Mouse (Mus musculus) thymus, adult 2 months (tissue): ENCODE results near the gene B3gnt7. TPM values are rescaled to one million over a fixed set of nuclear protein-coding genes. Genes with fewer than 3 reads are reported as not detected.

Experiments
- DNase-seq: peaks from one replicate; pipeline ENCODE4 v3.0.0; 2021
- H3K27ac ChIP-seq: fragments of 200-500 bp; 2 replicates; pipeline ENCODE4 v1.5.1; 2012; ENCODE audit warnings: low read length, control low read depth; ENCODE audit not compliant: control insufficient read depth, insufficient read depth
- H3K27me3 ChIP-seq: fragments of 200-500 bp; 2 replicates; pipeline ENCODE4 v1.6.1; 2012; ENCODE audit warnings: mild to moderate bottlenecking, low read length, moderate library complexity, mixed read lengths; ENCODE audit not compliant: control insufficient read depth, insufficient read depth
- H3K36me3 ChIP-seq: fragments of 200-500 bp; 2 replicates; pipeline ENCODE4 v1.6.1; 2012; ENCODE audit warnings: mild to moderate bottlenecking, low read length, moderate library complexity; ENCODE audit not compliant: control insufficient read depth, insufficient read depth
- H3K4me1 ChIP-seq: fragments of 200-500 bp; replicated peaks from 2 replicates; pipeline ENCODE4 v1.6.1; 2012; ENCODE audit warnings: low read length; ENCODE audit not compliant: control insufficient read depth, insufficient read depth
- H3K4me3 ChIP-seq: fragments of 200-500 bp; 2 replicates; pipeline ENCODE4 v1.5.1; 2012; ENCODE audit warnings: mild to moderate bottlenecking, low read length, control low read depth, moderate library complexity; ENCODE audit not compliant: control insufficient read depth, insufficient read depth
- CTCF ChIP-seq: fragments of 200-500 bp; IDR thresholded peaks from 2 replicates; pipeline ENCODE4 v1.5.1; 2012; ENCODE audit warnings: mild to moderate bottlenecking, control low read depth, low read length, moderate library complexity, borderline replicate concordance; ENCODE audit not compliant: control insufficient read depth, poor library complexity, insufficient read depth; ENCODE audit errors: extremely low read depth
- POLR2A ChIP-seq: fragments of 200-500 bp; IDR thresholded peaks from 2 replicates; pipeline ENCODE4 v1.6.1; 2012; ENCODE audit warnings: mild to moderate bottlenecking, low read length, control low read depth, moderate library complexity; ENCODE audit not compliant: control insufficient read depth, poor library complexity, insufficient read depth; ENCODE audit errors: extremely low read depth
- WGBS: fragments of 180-500 bp; shearing (Covaris S2); methylation state at CpG from one replicate; pipeline ENCODE4 v1.1.7; 2018; 5-methylcytosine and 5-hydroxymethylcytosine counted together
- polyA plus RNA-seq: library from polyadenylated mRNA; depleted of rRNA; stranded (reverse); fragments of >200 nt; gene quantifications from 2 replicates; pipeline ENCODE4 v1.2.3, GENCODE M21; 2012; rRNA removed

B3gnt7 gene
- polyA plus RNA-seq, 1 experiment, result 1.5 TPM

DNA sequence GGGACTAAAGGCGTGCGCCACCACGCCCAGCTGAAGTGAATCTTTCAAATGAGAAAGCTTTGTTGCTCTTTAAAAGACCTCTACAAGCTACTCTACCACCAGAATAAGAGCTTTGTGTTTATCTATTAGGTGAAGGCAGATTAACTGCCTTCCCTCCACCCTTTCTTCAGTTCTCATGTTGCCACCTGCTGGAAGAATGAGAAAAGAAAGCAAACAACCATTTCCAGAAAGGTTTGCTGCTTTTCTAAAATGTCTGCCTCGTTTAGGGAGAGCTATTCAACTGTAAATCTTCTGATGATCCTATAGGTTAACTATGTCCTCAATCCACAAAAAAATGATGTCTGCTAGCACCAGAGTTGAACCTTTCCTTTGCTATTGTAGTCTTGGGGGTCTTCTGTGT lies 46.2 kb downstream of the B3gnt7 start:
- H3K4me1 ChIP-seq, result peaks cover 2% of the 10 kb centered on the region
- DNase-seq, result no peak
- H3K27me3 ChIP-seq, result no peaks in the 10 kb centered on the region
- H3K27ac ChIP-seq, result no peak overlapping the region
- H3K4me3 ChIP-seq, result no peak overlapping the region
- no peak for TF ChIP-seq CTCF
- TF ChIP-seq POLR2A, result no peak
- WGBS, result 81% methylated on average over 4 of the region's 4 CpGs
- peaks cover 64% of the 10 kb centered on the region for H3K36me3 ChIP-seq

DNA sequence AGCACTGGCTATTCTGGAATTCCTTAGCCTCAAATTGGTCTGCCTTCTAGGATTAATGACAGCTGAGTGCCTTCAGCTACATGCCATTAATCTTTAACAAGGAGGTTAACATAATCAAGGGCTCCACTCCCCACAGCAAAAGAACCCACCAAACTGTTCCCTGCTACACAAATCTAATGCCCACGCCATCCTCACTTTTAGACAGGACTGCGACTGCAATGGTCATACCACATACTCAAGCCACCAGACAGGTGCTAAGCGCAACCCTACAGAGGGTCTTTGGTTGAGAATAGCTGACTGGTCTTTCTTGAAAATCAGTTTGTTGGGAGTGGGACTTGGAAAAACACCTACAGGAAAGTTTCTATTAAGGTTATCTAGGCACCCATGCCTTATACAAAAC lies 46.6 kb downstream of the B3gnt7 start:
- no peak for DNase-seq
- Histone ChIP-seq H3K4me1 (peaks cover 2% of the 10 kb centered on the region), H3K36me3 (peaks cover 68% of the 10 kb centered on the region), H3K27me3 (no peaks in the 10 kb centered on the region), H3K4me3 (no peak overlapping the region), H3K27ac (no peak overlapping the region)
- WGBS, result 98% methylated on average over 3 of the region's 3 CpGs
- TF ChIP-seq CTCF (no peak), POLR2A (no peak)

DNA sequence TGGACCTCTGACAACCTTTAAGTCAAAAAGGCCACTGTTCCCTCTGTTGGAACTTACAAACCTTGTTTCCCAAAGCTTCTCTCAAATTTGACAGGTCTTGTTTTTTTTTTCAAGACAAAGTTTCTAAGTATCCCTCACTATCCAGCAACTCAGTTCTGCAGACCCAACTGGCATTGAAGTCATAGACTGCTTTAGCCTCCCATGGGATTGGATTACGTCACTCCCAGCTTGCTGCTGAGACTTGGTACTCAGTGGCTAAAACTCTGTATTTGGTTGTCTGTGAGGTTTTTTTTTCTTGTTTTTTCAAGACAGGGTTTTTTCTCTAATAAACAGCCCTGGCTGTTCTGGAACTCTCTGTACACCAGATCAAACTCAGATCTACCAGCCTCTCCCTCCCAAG lies 47.1 kb downstream of the B3gnt7 start:
- TF ChIP-seq POLR2A (no peak), CTCF (no peak)
- peaks cover 73% of the 10 kb centered on the region for H3K36me3 ChIP-seq
- 98% methylated on average over 1 of the region's 1 CpGs for WGBS
- H3K27ac ChIP-seq, result no peak overlapping the region
- H3K27me3 ChIP-seq, result no peaks in the 10 kb centered on the region
- DNase-seq, result no peak
- H3K4me1 ChIP-seq, result peaks cover 2% of the 10 kb centered on the region
- no peak overlapping the region for H3K4me3 ChIP-seq

DNA sequence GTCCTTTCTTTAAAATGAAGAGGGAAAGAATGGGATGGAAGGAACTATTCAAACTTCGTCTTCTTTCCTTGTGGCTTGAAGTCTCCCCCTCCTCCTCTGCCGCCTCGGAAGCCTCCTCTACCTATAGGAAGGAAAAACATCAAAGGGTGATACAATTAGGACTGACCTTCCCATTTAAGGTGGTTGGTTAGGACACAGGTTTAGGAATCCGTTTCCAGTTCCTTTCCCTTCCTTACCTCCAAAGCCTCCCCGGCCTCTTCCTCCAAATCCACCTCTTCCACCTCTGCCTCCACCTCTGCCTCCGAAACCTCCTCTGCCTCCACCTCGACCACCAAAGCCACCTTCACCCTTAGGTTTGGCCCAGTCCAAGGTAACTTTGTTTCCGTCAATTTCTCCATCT lies 47.9 kb downstream of the B3gnt7 start:
- Histone ChIP-seq H3K4me1 (no peaks in the 10 kb centered on the region), H3K36me3 (peaks cover 82% of the 10 kb centered on the region), H3K4me3 (no peak overlapping the region), H3K27ac (no peak overlapping the region), H3K27me3 (no peaks in the 10 kb centered on the region)
- TF ChIP-seq POLR2A, result no peak
- TF ChIP-seq CTCF, result no peak
- 93% methylated on average over 8 of the region's 8 CpGs for WGBS
- no peak for DNase-seq

DNA sequence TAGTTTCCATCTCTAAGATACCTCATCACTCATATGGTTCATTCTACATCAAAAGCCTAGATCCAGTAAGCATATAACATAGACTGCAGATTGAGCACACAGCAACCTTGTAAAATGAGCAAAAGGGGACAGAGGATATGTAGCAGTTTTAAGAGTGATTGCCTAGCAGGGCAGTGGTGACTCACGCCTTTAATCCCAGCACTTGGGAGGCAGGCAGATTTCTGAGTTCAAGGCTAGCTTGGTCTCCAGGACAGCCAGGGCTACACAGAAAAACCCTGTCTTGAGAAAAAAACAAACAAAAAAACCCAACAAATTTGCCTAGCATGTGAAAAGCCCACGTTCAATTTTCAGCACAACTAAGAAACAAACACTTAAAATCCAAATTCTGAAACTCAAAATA lies 51.6 kb downstream of the B3gnt7 start:
- WGBS, result 93% methylated on average over 2 of the region's 2 CpGs
- Histone ChIP-seq H3K27ac (no peak overlapping the region), H3K4me3 (no peak overlapping the region), H3K36me3 (peaks cover 83% of the 10 kb centered on the region), H3K27me3 (no peaks in the 10 kb centered on the region), H3K4me1 (peaks cover 3% of the 10 kb centered on the region)
- no peak for DNase-seq
- no peak for TF ChIP-seq POLR2A

Other genes starting within 250 kb of the B3gnt7 start
- gene Psmd1, start 238.4 kb upstream of the B3gnt7 start, polyA plus RNA-seq, result 59.7 and 61.2 TPM in 2 replicates
- gene Htr2b, start 190.9 kb upstream of the B3gnt7 start, polyA plus RNA-seq, result 0.28 TPM in 1 of 2 replicates, not detected in the other
- gene Gm21972, start 169.2 kb upstream of the B3gnt7 start, polyA plus RNA-seq, result not detected in 2 replicates
- gene Armc9, start 148.1 kb upstream of the B3gnt7 start, polyA plus RNA-seq, result 5.8 and 6.4 TPM in 2 replicates
- gene Ncl, start 56.6 kb downstream of the B3gnt7 start, polyA plus RNA-seq, result 17.0 and 21.5 TPM in 2 replicates
- 0.44 and 0.64 TPM in 2 replicates for gene Nmur1, start 123.4 kb downstream of the B3gnt7 start, polyA plus RNA-seq
- gene Tex44, start 123.5 kb downstream of the B3gnt7 start, polyA plus RNA-seq, result 0.74 and 1.2 TPM in 2 replicates
- gene Ptma, start 223.9 kb downstream of the B3gnt7 start, polyA plus RNA-seq, result 2,341 and 3,054 TPM in 2 replicates